Mouse (Mus musculus) heart, postnatal 10 days (tissue): ENCODE data around the gene Spag9. TPM values are rescaled to one million over a fixed set of nuclear protein-coding genes. Genes with fewer than 3 reads are reported as not detected.

ENCODE experiments used
- DNase-seq, 2 experiments: peaks; one replicate each; pipeline ENCODE4 v3.0.0; 2021
- intact Hi-C: fragments of 180-260 bp; cut with DNase I; formaldehyde crosslinking; loops from one replicate; pipeline ENCODE4 v1.15.1; 2025
- total RNA-seq, 2 experiments: library from RNA; stranded (reverse); gene quantifications; 2 replicates each; pipeline ENCODE4 v1.2.3; 2021

Spag9 gene
- total RNA-seq, 2 experiments from 2014 or later = 165 TPM

- intact Hi-C loops = no loop called here
- no peak for DNase-seq
Observed at GRCm38 (mm10) chr11:94172186-94172585, 176.3 kb downstream of the Spag9 start.

GRCm38 (mm10) chr11:94173726-94174146 lies 177.8 kb downstream of the Spag9 start:
- intact Hi-C loops = no loop called here
- DNase-seq = no peak

GRCm38 (mm10) chr11:94175288-94175687 lies 179.4 kb downstream of the Spag9 start:
- intact Hi-C loops = no loop called here
- DNase-seq = no peak

Other genes with a start within 250 kb of the Spag9 start
- gene Utp18, start 110.3 kb upstream of the Spag9 start, total RNA-seq = 10 to 100 TPM; 12.8 to 14.5 TPM
- 10 to 100 TPM; 31.4 to 36.5 TPM for gene Mbtd1, start 110.2 kb upstream of the Spag9 start, total RNA-seq
- gene Nme2, start 39.8 kb upstream of the Spag9 start, total RNA-seq = 1,000 to 10,000 TPM; 1,170 to 1,184 TPM
- 10 to 100 TPM; 29.4 to 39.4 TPM for gene Gm20390, start 27.8 kb upstream of the Spag9 start, total RNA-seq
- gene Nme1, start 27.6 kb upstream of the Spag9 start, total RNA-seq = 10 to 100 TPM; 26.3 to 29.0 TPM
- gene Tob1, start 215.4 kb downstream of the Spag9 start, total RNA-seq = 10 to 100 TPM; 67.4 to 81.0 TPM
- gene Wfikkn2, start 249.9 kb downstream of the Spag9 start, total RNA-seq = 1 to 10 TPM; 2.0 to 2.2 TPM